Mouse (Mus musculus): ENCODE measurements around the gene Bco2.

Gene Bco2

DNA sequence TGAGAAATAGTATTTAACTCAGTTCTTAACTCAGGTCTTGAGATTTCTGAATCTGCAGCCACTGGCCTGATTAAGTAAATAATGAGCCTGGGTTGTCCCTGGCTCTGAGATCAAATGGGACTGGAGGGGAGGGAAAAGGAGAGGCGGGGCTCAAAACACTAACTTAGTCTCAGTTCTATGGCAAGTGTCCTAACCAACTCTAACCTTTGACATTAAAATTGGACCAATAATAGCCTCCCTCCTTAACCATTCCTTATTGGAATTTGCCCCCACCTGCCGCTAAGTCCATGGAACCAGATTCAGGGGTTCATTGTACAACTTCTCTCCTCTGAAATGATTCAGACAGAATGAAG lies at the start of gene Bco2:
Gene Bco2, minus strand, starts transcription at position 88 of the 353 bp plus-strand sequence.
- DNase-seq: no peak

DNA sequence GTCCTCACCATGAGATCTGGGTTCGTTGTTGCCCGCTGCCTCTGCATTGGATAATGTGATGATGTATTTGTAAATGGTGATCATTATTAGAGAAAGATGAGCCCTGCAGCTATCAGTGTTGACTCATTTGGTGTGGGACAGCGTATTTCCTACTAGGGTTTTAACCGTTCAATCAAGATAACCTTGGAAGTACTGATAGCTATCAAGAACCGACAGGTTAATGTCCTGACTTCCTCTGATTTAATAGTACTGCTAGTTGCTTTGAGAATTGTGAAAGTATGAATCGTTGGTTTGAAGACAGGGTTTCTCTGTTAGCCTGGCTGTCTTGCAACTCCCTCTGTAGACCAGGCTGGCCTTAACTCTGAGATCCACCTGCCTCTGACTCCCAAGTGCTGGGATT lies 49.4 kb upstream of the Bco2 start:
- no peak for DNase-seq

DNA sequence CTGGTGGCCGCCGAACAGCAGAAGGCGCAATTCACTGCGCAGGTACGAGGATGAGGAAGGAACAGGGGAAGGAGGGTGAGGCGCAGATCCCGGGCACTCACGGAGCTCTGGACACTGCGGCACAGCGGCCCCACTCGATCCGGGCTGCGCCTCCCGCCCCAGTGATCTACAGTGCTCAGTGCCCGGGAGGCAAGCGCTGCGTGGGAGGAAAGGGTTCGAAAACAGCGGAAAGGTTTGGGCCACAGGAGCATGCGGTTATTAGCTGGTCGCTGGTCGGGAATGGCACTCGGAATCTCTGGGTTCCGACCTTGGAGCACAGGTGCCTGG lies 49.0 kb upstream of the Bco2 start:
- DNase-seq: no peak

DNA sequence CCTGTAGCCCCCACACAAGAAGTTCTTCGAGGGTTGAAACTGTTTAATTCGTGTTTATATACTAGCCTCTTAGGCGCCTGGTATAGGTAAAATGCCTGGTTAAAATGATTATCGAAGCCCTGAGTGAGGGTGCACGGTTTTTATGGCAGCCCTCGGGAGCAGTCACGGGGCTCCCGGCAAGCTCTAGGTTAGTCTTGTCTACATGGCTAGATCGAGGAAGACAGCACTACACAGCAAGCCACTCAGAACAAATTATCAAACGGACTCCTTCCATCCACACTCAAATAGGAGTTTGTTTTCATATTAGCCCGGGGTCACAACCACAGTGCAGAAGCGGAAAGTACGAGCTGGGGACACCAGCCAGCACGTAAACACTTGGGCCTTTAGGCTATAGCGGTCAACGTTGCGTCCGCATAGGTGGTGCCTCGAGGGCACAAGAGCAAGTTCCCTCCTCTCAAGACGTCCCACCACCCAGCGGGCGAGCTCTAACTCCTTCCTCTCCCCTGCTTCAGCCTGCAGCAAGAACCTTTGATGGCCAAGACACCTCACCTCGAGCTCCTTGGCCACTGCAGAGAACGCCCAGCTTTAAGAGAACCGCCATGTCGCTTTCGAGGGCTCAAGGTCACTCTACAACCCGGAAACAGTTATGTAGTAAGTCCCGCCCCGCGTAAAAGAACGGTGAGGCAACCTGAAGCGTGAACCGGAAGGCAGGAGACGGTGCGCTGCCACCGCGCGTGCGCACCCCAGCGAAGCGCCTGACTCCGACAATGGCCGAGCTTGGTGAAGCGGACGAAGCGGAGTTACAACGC lies 48.4 kb upstream of the Bco2 start, which contains the start of the genes Sdhd and Timm8b:
Gene Sdhd, minus strand, starts transcription at position 624 of the 809 bp plus-strand sequence.
Gene Timm8b, plus strand, starts transcription at position 722 of the 809 bp plus-strand sequence.
- DNase-seq: peak; percentile 94 to 95

DNA sequence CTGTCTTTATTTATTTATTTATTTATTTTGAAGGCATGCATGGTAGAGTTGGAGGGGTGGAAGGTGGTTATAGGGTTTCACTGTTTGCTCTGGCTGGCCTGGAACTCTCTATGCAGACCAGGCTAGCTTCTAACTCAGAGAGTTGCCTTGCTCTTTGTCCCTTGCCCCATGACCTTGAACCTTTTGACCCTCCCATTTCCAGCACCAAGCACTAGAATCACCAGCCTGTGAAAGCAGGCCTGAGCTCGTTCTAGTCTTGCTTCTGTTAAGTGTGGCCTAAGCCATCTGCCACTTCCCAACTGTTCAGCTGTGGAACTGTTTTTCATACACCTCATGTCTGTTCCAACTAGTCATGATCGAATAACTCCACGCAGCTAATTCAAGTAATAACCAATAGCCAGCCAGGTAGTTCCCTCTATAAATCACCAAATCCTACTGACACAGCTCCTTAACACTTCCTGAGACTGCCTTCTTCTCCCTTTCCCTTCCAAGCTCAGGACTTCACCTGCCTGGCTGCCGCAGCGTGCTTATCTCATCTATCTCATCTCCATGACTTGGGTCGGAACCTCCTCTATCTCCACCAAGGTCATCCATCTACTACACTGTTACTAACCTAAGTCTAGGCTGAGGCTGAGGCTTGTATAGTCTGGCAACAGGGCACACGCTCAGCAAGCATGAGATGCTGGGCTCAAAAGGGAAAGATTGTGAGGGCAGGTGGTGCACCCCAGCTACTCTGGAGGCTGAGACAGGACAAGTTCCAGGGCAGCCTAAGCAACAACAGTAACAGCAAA lies 47.3 kb upstream of the Bco2 start:
- DNase-seq: no peak

DNA sequence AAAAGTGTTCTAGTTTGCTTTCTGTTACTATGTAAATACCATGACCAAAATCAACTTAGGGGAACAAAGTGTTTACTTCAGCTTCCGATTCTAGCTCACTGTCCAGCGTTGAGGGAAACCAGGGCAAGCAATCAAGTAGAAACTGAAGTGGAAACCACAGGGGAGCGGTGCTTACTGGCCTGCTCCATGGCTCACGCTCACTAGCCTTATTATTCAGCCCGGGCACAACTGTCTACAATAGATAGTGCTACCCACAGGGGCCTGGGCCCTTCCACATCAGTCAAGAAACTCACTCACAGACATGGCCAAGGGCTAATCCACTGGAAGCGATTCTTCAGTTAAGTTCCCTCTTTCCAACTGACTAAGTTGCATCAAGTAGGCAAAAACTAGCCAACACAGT lies 46.6 kb upstream of the Bco2 start:
- DNase-seq: no peak

DNA sequence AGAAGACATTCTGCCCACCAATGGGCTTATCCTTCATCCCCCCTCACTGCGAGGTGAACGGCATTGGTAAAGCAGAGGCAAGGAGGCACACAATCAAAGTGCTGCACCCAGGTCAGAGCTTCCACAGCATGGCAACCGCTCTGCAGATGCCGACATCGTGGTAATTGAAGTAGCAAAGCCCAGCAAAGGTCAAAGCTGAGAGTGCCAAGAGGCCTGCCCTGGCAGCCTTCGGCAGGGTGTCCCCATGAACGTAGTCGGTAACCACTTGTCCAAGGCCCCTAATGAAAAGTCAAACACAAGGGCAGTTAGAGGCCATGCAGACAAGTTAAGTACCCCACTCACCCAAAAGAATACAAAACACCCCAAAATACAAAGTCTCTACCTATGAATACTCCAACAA lies 42.0 kb upstream of the Bco2 start:
- no peak for DNase-seq

DNA sequence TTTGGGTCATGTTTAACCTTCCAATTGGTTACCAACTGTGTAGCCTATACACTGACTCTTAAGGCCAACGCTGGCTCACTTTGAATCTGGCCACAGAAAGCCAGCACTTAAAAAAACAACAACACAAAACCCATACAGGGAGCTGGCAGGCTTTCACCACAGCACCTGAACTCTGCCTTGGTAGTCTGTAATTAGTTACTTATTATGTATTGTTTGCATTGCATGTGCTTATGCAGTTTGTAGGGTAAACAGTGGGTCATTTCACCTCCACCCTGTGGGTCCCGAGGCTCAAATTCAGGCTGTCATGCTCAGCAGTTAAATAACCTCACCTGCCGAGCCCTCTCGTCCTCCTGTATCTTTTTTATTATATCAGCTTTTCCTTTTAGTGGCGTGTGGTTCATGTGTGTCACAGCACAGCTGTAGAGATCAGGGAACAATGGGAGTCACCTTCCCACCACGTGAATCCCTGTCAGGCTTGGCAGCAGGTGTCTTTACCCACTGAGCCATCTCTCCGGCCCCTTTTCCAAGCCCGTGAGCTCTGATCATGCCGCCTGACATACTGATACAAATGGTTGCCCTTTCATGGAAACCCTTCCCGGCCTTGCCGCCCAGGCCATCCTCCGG lies 39.9 kb upstream of the Bco2 start:
- DNase-seq: no peak

DNA sequence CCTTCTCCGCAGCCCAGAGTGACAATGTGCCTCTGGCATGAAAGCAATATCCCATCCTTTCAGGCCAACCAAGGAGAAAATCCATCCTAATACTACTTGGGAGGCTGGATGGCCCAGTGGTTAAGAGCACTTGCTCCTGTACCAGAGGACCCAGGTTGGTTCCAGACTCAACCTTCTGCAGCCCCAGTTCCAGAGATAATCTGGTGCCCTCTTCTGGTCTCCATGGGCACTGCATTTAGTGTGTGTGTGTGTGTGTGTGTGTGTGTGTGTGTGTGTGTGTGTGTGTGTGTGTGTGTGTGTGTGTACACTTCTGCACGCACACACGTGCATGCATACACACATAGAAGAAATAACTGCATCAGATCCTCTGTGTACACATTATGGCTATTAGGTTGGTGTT lies 38.6 kb upstream of the Bco2 start:
- peak in 1 of 2 experiments; percentile 26 for DNase-seq

DNA sequence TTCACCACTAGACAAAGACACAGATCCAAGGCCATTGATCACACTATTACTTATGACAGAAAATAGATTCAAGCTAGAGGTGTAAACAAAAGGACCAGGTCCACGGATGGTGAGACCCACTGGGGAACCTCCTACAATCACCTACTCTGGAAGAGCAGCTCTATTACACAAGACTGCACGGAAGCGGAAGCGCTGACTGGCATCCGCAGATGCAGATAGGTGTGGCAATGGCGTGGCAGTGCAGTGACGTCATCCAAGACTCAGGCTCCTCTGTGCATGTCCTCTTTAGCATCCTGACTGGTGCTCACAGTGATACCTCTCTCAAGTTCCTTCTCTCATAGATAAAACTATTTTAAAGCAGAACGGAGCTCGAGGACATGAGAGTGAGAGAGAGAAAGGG lies 38.0 kb upstream of the Bco2 start:
- DNase-seq: no peak

DNA sequence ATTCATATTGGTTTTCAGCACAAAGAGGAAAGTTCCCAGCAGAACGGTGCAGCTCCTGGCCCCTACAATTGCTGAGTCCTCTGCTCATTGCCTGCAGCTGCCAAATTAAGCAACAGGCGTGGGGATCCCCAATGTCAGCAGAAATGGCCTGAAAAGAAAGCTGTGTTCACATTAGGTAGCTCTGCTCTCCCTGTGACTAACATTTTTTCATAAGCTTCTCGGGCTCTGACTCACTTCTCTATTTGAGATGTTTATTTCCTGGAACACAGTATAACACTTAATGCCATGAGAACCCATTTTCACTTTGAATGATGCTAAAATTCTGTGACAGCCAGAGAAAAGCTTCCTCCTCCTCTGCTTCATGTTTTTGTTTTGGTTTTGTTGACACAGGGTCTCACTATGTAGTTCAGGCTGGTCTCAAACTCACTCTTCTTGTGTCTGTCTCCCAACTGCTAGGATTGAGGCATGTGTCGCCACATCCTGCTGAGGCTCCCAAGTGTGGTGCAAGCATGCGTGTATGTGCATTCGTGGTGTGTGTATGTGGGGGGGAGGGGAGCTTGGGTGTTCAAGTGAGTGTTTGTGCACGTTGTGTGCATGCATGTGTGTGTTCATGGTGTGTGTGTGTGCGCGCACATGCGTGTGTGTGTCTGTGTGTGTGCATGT lies 36.0 kb upstream of the Bco2 start:
- no peak for DNase-seq

DNA sequence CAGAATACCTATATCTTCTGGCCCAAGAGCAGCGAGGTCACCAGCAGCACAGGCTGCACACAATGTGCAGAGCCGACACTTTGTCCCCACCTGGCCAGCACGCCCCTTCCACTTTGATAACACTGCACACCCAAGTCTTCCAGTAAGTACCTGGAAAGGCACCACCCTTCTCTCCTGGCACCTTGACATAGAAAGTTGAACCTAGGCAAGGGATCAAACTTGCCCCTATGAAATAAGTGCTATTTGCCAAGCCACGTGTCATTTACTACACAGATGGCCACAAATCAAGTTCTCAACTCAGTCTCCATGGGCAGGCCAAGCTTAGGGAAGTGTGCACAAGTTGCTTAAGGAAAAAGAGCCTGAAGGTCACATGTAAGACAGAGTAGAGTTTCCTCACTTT lies 32.0 kb upstream of the Bco2 start:
- no peak for DNase-seq

DNA sequence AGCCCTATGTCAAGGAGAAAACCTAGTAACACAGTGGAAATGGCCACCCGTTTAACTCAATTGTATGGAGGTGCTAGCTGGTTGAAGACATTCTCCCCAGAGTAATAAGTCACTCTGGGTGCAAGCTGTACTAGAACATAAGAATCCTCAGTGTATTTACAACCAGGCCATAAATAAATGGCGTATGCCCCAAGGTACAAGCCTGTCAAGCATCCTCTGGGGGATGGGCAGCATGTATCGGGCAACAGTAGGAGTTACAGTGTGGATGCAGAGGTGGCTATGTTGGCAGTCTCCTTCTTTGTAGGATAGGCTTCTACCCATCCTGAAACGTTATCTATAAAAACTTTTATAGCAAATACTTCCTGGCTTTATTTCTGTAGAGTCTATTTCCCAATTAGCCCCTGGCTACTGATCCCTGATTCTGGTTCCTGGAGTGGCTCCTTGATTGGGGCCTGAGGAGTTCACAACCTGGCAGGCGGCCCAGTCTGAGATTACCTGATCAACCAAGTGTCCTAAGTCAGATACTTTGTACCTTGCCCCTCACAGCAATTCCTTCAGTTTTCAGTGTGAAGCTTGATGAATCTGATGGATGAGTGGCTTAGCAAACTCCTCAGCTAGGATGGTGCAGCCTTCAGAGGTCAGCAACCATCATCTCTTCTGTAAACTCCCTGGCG lies 30.3 kb upstream of the Bco2 start:
- DNase-seq: no peak

DNA sequence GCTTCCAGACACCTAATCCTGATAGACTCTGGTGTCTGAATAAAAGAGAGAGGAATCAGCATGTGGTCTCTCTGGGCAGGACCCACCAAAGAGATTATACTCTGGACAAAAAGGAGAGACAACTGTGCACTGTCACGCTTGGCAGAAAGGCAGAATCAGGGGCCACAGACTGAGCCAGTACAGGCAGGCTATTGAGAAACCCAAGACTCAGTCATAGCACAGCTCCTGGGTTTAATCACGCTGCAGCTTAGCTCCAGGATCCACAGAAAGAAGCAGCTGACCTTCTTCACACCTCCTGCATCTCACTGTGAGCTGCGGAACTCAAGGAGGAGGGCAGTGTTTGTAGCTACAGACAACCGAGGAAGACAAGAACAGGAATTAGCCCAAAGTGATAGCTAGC lies 25.4 kb upstream of the Bco2 start:
- DNase-seq: no peak

DNA sequence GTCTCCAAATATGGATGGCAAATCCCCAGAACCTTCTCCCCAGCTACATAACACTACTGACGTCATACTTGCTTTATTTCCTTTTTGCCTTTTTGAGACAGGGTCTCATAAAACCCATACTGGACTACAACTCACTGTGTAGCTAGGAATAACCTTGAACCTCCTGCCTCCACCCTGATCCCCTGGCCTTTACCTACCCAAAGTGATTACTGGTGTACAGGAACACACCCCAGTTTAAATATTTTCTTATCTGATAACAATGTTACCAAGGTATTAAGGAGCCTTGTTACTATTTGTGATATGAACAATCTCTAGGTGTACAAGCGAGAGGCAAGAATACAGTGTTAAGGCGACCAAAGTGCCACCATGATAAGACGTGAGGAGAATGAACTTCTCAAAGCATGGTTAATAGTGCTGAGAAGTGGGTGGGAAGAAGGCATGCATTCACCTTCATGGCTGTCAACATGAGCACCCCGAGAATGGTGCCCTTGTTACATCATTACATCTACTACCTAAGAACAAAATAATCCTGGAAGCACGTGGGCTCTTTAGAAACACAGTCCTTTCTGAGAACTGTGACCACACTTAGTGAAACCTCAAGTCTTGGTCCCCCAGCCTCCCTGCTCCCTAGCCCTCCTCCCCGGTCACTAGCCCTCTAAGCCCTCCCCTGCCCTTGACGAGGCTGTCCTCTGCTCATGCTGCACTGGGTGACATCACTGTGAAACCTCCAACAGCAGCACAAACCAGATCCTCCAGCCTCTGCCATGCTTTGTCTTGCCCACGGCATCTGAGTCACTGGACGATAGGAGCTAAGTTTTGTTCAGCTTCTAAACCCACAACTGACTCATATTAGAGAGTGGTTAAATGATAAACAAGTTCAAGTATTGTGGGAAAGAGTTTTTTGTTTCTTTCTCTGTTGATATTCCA lies 14.9 kb upstream of the Bco2 start:
- no peak for DNase-seq

DNA sequence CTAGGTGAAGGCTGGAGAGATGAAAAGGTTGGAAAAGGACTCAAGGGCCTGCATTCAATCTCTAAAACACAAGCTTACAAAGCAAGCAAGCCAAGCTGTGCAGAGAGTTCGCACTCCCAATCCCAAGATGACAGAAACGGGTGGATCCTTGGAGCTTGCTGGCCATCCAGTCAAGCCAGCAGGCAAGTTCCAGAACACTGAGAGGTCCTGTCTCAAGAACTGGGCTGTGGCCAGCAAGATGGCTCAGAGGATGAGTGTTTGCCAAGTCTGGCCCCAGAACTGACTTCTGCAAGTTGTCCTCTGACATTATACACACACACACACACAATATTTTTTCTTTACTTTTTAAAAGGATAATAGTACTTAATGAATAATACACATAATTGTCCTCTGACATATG lies 12.9 kb upstream of the Bco2 start:
- no peak for DNase-seq

DNA sequence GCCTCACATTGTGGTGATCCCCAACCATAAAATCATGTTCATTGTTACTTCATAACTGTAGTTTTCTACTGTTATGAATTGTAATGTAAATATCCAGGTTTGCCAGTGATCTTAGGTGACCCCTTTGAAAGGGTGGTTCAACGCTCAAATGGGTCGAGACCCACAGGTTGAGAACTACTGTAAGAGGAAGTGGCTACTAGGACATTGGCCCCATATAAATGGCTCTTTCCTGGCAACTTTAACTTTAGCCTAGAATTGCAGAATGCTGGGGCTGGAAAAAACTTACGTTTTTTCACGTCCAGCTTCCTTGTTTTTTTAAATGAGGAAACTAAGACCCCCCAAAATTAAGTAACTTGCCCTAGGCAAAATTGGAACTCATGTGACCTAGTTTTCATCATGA lies 12.4 kb upstream of the Bco2 start:
- DNase-seq: no peak

DNA sequence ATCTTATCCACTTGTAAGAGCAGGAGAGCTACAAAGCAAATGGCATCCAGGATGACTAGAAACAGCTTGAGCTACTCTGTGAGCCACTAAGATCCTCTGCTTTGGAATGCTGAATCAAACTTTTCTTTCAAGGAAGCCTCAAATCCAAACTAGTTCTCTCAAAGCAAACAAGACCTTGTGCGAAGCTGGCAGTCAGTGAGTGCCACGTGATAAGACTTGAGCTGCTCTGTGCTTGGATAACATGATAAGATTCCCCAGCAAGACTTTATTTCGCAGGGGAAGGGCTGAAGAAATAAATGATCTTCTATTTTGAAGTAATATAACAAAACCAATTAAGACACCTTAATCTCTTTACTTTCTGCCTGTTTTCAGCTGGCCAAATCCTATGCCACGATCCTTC lies 11.0 kb upstream of the Bco2 start:
- no peak for DNase-seq

DNA sequence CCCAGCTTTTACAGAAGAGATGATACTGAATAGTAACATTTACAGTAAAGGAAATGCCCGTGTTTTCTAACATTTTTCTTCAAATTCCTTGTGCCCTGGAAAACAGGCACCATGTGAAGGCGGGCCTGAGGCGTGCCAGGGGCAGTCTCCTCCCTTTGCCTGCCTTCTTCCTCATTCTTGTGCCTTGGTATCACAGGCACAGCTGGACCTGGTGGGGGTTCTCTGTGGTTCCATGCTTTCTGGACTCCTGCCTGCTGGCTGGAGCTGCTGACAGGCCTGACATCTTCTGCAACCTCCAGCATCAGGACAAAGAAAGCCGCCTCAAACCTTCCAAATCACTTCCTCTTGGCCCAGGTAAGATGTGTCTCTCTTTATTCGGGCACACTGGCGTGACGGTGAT lies 10.2 kb upstream of the Bco2 start:
- no peak for DNase-seq

DNA sequence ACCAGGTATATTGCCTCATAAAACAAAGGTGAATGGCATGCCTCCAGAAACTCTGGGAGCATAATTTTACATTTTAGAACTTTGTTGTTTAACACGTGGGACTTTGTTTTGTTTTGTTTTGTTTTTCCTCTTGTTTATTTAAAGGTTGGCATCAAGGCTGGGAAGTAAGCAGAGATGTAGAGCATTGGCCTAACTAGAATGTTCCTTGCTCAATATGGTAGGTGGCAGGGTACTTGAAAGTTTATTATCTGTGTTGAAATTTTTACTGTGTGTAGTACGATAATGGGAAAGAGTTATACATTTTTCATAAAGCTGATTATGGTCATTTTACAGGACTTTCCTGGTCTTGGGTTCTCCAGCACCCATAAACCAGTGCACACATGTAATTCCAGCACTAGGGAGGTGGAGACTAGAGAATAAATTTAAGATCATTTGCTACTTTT lies 7.0 kb upstream of the Bco2 start:
- DNase-seq: no peak

DNA sequence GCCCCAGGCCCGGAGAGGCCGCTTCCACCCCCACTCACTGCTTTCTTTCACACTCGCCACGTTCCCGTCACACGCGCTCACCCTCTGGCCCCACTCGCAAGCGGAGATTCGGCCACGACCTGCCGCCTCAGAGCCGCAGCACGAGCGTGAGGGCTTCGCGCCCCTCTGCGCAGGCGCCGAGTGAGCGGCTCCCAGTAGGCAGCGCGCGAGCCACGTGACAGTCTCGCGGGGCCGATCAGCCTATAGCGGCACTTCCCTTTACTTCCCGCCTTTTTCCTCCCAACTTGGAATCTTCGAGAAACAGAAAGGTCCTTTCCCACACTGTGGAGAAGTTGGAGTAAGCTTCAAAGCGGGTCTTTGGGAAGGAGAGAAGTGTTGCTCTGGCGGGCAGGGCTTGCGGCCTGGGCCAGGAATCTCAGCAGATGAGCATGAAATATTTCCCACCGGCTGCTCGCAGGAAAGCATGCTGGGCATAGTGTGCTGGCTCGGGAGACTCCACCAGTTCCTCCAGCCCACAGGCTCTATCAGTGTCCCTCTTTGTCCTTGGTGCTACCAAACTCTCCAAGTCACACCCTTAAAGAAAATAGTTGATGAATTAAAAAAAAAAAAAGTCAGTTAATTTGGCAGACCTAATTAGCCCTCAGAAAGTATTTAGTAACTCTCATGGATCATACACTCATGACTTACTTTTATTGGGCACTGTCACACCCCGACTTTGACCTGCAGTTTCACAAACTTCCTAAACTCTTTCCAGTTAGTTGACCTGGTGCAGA lies 6.3 kb upstream of the Bco2 start, which contains the start of gene Tex12:
Gene Tex12, minus strand, starts transcription at position 181 of the 773 bp plus-strand sequence.
- no peak for DNase-seq

All from cerebellum, adult 18-20 months (tissue).